Mouse (Mus musculus): ENCODE data around the gene Hoxd12. TPM values are rescaled to one million over a fixed set of nuclear protein-coding genes. Genes with fewer than 3 reads are reported as not detected.
A peak's percentile ranks its signal among the peaks of the same experiment; 100 is the strongest.

The Hoxd12 gene
- polyA plus RNA-seq, 1 experiment from 2014 or later = not detected

GRCm38 (mm10) chr2:74691022-74691951, 16.5 kb downstream of the Hoxd12 start, which contains the start of gene Hoxd10:
TSS of gene Hoxd10 (plus strand) at chr2:74691924.
- H3K4me2 ChIP-seq (ENCODE audit: low read length) = no peak within 1 kb of the TSS
- peaks cover 76% of the 10 kb centered on the region for H3K27me3 ChIP-seq (replicated peaks; ENCODE audit: control insufficient read depth, insufficient read depth, low read length)
- H3K4me3 ChIP-seq (ENCODE audit: low read length) = no peak within 1 kb of the TSS
- H3K27ac ChIP-seq (ENCODE audit: low read depth, low read length) = no peak within 1 kb of the TSS
- H3K36me3 ChIP-seq (ENCODE audit: control insufficient read depth, insufficient read depth, low read length) = no peaks in the 10 kb centered on the region
- no peaks in the 10 kb centered on the region for H3K4me1 ChIP-seq (ENCODE audit: control insufficient read depth, insufficient read depth, low read depth, low read length)
- H3K9me3 ChIP-seq (ENCODE audit: control insufficient read depth, low read length) = peaks cover 3% of the 10 kb centered on the region; the same call in 1 of the 2 replicates
- ATAC-seq = peak; percentile 37; the same call in 1 of the 2 replicates
- no peak within 1 kb of the TSS for H3K9ac ChIP-seq (ENCODE audit: low read depth, low read length)
- 1% methylated on average over 56 of the region's 56 CpGs for WGBS

DNA sequence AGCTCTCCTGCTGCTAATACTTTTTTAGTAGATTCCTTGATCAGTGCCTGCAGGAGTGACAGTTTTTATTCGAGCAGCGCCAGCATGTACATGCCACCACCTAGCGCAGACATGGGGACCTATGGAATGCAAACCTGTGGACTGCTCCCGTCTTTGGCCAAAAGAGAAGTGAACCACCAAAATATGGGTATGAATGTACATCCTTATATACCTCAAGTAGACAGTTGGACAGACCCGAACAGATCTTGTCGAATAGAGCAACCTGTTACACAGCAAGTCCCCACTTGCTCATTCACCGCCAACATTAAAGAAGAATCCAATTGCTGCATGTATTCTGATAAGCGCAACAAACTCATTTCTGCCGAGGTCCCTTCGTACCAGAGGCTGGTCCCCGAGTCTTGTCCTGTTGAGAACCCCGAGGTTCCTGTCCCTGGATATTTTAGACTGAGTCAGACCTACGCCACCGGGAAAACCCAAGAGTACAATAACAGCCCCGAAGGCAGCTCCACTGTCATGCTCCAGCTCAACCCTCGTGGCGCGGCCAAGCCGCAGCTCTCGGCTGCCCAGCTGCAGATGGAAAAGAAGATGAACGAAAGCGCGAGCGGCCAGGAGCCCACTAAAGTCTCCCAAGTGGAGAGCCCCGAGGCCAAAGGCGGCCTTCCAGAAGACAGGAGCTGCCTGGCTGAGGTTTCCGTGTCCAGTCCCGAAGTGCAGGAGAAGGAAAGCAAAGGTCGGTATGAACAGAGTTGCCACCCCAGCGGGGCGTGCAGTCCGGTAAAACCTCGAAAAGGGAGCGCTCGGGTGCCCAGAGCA, 17.4 kb downstream of the Hoxd12 start:
- ATAC-seq = no peak
- H3K4me3 ChIP-seq (ENCODE audit: low read length) = no peak overlapping the region
- no peak overlapping the region for H3K4me2 ChIP-seq (ENCODE audit: low read length)
- 3% methylated on average over 35 of the region's 35 CpGs for WGBS
- no peak overlapping the region for H3K27ac ChIP-seq (ENCODE audit: low read depth, low read length)
- no peak overlapping the region for H3K9ac ChIP-seq (ENCODE audit: low read depth, low read length)
- H3K27me3 ChIP-seq (replicated peaks; ENCODE audit: control insufficient read depth, insufficient read depth, low read length) = peaks cover 75% of the 10 kb centered on the region
- no peaks in the 10 kb centered on the region for H3K36me3 ChIP-seq (ENCODE audit: control insufficient read depth, insufficient read depth, low read length)
- H3K4me1 ChIP-seq (ENCODE audit: control insufficient read depth, insufficient read depth, low read depth, low read length) = no peaks in the 10 kb centered on the region
- H3K9me3 ChIP-seq (ENCODE audit: control insufficient read depth, low read length) = peaks cover 3% of the 10 kb centered on the region; the same call in 1 of the 2 replicates

- Histone ChIP-seq H3K9ac (ENCODE audit: low read depth, low read length) (no peak overlapping the region), H3K9me3 (ENCODE audit: control insufficient read depth, low read length) (peaks cover 3% of the 10 kb centered on the region; the same call in 1 of the 2 replicates), H3K27me3 (replicated peaks; ENCODE audit: control insufficient read depth, insufficient read depth, low read length) (peaks cover 75% of the 10 kb centered on the region), H3K4me1 (ENCODE audit: control insufficient read depth, insufficient read depth, low read depth, low read length) (peaks cover 5% of the 10 kb centered on the region; the same call in 1 of the 2 replicates), H3K4me2 (ENCODE audit: low read length) (no peak overlapping the region), H3K36me3 (ENCODE audit: control insufficient read depth, insufficient read depth, low read length) (no peaks in the 10 kb centered on the region), H3K4me3 (ENCODE audit: low read length) (no peak overlapping the region), H3K27ac (ENCODE audit: low read depth, low read length) (no peak overlapping the region)
- WGBS = 2% methylated on average over 20 of the region's 20 CpGs
- no peak for ATAC-seq
Observed at GRCm38 (mm10) chr2:74692808-74693431, 18.1 kb downstream of the Hoxd12 start.

- Histone ChIP-seq H3K4me3 (ENCODE audit: low read length) (no peak overlapping the region), H3K4me2 (ENCODE audit: low read length) (no peak overlapping the region), H3K36me3 (ENCODE audit: control insufficient read depth, insufficient read depth, low read length) (no peaks in the 10 kb centered on the region), H3K4me1 (ENCODE audit: control insufficient read depth, insufficient read depth, low read depth, low read length) (peaks cover 10% of the 10 kb centered on the region; the same call in 1 of the 2 replicates), H3K9me3 (ENCODE audit: control insufficient read depth, low read length) (peaks cover 3% of the 10 kb centered on the region; the same call in 1 of the 2 replicates), H3K27ac (ENCODE audit: low read depth, low read length) (no peak overlapping the region), H3K27me3 (replicated peaks; ENCODE audit: control insufficient read depth, insufficient read depth, low read length) (peaks cover 76% of the 10 kb centered on the region), H3K9ac (ENCODE audit: low read depth, low read length) (no peak overlapping the region)
- whole genome bisulfite sequencing = 7% methylated on average over 4 of the region's 4 CpGs
- ATAC-seq = no peak
Observed at GRCm38 (mm10) chr2:74693432-74693827, 18.6 kb downstream of the Hoxd12 start.

GRCm38 (mm10) chr2:74694066-74694465, 19.3 kb downstream of the Hoxd12 start:
- Histone ChIP-seq H3K4me1 (ENCODE audit: control insufficient read depth, insufficient read depth, low read depth, low read length) (peaks cover 10% of the 10 kb centered on the region; the same call in 1 of the 2 replicates), H3K9ac (ENCODE audit: low read depth, low read length) (no peak overlapping the region), H3K36me3 (ENCODE audit: control insufficient read depth, insufficient read depth, low read length) (no peaks in the 10 kb centered on the region), H3K27me3 (replicated peaks; ENCODE audit: control insufficient read depth, insufficient read depth, low read length) (peaks cover 73% of the 10 kb centered on the region), H3K4me2 (ENCODE audit: low read length) (no peak overlapping the region), H3K4me3 (ENCODE audit: low read length) (no peak overlapping the region), H3K27ac (ENCODE audit: low read depth, low read length) (no peak overlapping the region), H3K9me3 (ENCODE audit: control insufficient read depth, low read length) (peaks cover 3% of the 10 kb centered on the region; the same call in 1 of the 2 replicates)
- whole genome bisulfite sequencing = under 1% methylated on average over 16 of the region's 16 CpGs
- ATAC-seq = no peak

GRCm38 (mm10) chr2:74695383-74695782, 20.6 kb downstream of the Hoxd12 start:
- Histone ChIP-seq H3K27me3 (replicated peaks; ENCODE audit: control insufficient read depth, insufficient read depth, low read length) (peaks cover 68% of the 10 kb centered on the region), H3K9ac (ENCODE audit: low read depth, low read length) (no peak overlapping the region), H3K36me3 (ENCODE audit: control insufficient read depth, insufficient read depth, low read length) (no peaks in the 10 kb centered on the region), H3K4me3 (ENCODE audit: low read length) (no peak overlapping the region), H3K4me2 (ENCODE audit: low read length) (no peak overlapping the region), H3K9me3 (ENCODE audit: control insufficient read depth, low read length) (peaks cover 3% of the 10 kb centered on the region; the same call in 1 of the 2 replicates), H3K4me1 (ENCODE audit: control insufficient read depth, insufficient read depth, low read depth, low read length) (peaks cover 10% of the 10 kb centered on the region; the same call in 1 of the 2 replicates), H3K27ac (ENCODE audit: low read depth, low read length) (no peak overlapping the region)
- WGBS = 5% methylated on average over 1 of the region's 1 CpGs
- no peak for ATAC-seq

DNA sequence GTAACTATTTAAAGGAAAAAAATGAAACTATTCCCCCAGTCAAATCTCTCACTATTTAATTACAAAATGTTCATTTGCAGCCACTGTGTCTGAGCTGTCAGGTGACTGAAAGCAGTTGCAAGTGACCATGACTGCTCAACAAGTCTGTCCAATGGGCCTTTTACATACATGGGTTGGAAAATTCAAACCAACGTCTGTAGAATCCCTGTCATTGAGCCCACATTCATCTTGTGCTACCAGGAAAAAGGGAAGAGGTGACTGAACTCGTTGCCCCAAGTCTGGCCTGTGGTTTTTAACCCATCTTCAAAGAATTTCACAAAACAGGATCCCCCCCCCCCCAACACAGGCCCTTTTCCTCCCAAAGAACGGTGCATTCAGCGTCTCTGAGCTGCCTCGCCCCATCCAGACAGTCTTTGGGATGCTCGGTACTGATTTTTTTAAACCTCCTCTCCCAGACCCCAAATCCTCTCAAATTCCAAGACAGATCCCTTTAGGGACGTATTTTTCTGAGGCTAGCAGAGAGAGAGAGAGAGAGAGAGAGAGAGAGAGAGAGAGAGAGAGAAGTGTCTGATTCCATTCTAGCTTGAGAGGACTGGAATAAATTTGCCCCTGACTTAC, 21.1 kb downstream of the Hoxd12 start:
- Histone ChIP-seq H3K9me3 (ENCODE audit: control insufficient read depth, low read length) (peaks cover 3% of the 10 kb centered on the region; the same call in 1 of the 2 replicates), H3K4me2 (ENCODE audit: low read length) (no peak overlapping the region), H3K27ac (ENCODE audit: low read depth, low read length) (no peak overlapping the region), H3K27me3 (replicated peaks; ENCODE audit: control insufficient read depth, insufficient read depth, low read length) (peaks cover 73% of the 10 kb centered on the region), H3K4me1 (ENCODE audit: control insufficient read depth, insufficient read depth, low read depth, low read length) (peaks cover 10% of the 10 kb centered on the region; the same call in 1 of the 2 replicates), H3K4me3 (ENCODE audit: low read length) (no peak overlapping the region), H3K9ac (ENCODE audit: low read depth, low read length) (no peak overlapping the region), H3K36me3 (ENCODE audit: control insufficient read depth, insufficient read depth, low read length) (no peaks in the 10 kb centered on the region)
- whole genome bisulfite sequencing = 3% methylated on average over 7 of the region's 7 CpGs
- ATAC-seq = no peak
